Mouse (Mus musculus) adrenal gland, adult 18-20 months (tissue): ENCODE data around the gene Il17rd. TPM values are rescaled to one million over a fixed set of nuclear protein-coding genes. Genes with fewer than 3 reads are reported as not detected.

ENCODE experiments used
- DNase-seq, 2 experiments: peaks; one replicate each; pipeline ENCODE4 v3.0.0; 2021 to 2022; ENCODE audit warnings: low spot score in 2 of 2
- total RNA-seq, 2 experiments: library from RNA; stranded (reverse); gene quantifications; 1 replicate in 1 of 2; 2 replicates in 1 of 2; pipeline ENCODE4 v1.2.3; 2021

The Il17rd gene
- total RNA-seq, 2 experiments from 2014 or later, result 2.9 to 3.7 TPM

DNA sequence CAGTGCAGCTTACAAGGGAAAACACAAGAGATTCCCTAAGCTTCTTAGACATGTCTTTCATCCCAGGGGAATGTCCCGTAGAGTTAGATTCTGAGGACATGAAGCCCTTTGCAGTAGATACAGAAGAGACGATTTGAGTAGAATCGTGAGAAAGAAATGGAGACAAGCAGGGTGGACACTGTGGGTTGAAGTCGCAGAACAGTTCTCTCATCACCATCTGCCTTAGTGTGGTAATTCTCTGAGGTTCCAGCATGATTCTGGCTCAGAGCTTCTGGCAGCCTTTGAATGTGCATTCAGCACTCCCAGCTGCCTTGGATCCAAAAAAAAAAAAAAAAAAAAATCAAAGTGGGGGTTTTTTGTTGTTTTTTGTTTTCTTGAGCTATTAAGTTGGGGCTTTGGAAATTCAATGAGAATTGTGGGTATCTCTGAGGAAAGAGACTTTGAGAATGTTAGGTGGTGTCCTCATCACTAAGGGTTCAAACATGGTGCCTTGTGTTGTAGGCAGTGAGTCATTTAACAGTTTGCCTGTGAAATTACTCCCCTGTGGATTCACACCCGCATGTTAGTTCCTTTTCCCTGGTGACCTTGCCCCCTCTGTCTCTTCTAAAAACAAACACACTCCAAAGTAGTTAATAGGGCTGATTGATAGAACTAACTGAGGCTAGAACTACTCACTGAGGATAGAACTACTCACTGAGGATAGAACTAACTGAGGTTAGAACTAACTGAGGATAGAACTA is 43.0 kb downstream of the Il17rd start:
- no peak for DNase-seq

GRCm38 (mm10) chr14:27085471-27085870 is 46.7 kb downstream of the Il17rd start:
- no peak for DNase-seq

DNA sequence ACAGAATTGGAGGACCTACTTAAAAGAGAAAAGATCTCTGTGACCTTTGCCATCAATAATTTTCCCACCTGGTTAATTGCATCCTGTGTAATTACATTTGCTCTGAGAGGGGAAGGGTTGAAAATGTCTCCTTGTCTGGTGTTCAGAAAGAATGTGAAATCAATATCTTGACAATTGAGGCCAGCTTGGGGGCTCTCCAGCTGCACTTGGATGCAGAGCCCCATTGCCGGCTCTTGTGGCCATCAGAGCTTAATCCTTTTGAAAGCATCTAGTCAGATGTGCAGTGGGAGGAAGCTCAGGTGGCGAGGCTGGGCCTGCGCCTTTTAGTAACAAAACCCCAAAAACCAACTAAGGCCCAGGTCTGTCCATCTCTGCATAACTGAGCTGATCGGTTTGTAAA is 47.3 kb downstream of the Il17rd start:
- no peak for DNase-seq

DNA sequence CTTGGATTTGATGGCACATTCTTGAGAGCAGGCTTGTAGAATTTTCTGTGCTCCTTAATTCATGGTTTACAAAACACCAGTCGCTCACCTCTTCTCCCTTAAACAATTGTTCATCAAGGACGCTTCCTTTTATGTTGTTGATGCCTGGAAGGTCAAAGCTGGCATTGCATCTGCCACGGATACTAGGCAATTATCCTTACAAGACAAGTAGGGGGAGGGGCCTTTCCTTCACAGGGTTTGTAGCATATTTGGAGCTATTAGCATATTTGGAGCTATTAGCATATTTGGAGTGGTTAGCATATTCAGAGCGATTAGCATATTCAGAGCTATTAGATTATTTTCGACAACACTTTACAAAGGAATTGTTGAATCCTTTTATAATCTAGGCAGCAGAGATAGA is 55.5 kb downstream of the Il17rd start:
- DNase-seq, result no peak

DNA sequence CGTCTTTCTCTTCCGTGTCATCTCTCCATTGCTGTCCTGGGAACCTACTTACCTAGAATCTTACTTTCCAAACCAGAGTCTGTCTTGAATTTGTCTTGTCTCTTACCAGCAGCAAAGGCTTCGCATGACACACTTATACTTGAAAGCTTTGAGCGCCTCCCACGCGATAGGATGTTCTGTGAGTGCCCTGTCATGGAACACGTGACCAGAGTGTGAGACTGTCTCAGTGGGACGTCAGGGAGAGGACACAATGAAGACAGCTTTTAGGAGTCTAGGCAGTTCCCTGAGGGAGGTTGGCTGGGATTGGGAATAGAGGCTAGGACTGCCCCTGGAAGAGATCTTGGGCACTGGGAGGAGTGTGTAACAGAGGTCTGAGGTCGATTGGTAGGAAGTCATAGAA is 57.4 kb downstream of the Il17rd start:
- DNase-seq, result no peak

- peak; percentile 45 to 65 for DNase-seq
Measured at GRCm38 (mm10) chr14:27096779-27097178, 58.0 kb downstream of the Il17rd start.

GRCm38 (mm10) chr14:27101735-27102134 is 63.0 kb downstream of the Il17rd start:
- DNase-seq, result no peak

DNA sequence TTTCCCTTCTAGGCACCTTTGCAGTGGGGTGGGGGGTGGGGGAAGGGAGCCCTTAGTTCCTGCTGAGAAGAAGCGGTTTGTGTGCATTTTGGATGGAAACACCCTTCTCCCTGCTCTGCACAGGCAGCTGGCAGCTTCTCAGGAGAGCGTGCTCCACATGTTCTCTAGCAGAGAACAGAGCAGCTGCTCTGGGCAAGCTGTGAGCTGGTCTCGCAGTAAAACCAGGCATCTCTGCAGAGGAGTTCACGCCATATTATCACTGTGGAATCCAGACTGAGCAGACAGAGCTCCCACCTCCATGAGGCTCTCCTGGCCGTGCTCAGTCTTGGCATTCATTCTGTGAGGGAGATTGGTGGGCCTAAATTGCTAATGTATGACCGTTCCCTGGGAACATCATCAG is 64.0 kb downstream of the Il17rd start:
- no peak for DNase-seq

DNA sequence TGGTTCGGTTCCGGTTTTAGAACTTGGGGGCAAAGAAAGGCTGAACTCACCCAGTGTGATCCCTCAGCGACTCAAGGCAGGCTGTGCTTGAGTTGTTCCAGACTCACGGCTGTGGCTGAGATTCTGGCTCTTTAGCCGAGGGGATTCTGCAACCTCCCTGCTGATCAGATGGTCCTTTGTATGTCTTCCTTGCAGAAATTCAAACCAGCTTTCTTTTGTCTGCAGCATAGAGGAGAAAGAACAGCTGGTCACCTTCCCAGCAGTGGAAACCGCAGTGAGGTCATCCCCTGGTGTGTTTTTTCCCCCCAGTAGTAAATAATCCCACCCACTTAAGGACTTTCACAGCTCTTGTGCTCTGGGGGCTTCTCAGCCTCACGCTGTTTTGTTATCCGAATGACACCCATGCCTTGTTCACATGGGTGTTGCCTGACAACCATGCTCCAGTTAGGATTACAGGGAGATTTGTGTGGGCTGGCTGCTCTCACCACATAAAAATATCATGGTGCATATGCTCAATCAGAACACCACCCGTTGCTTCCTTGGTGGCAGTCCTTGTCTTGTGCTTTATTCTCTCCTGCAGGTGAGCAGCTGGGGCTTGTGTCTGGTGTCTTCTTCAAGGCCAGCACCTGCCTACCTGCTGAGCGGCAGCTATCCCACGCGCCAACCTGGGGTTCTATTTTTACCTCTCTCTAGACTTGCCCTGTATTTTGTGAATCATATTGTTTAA is 67.2 kb downstream of the Il17rd start:
- no peak for DNase-seq

DNA sequence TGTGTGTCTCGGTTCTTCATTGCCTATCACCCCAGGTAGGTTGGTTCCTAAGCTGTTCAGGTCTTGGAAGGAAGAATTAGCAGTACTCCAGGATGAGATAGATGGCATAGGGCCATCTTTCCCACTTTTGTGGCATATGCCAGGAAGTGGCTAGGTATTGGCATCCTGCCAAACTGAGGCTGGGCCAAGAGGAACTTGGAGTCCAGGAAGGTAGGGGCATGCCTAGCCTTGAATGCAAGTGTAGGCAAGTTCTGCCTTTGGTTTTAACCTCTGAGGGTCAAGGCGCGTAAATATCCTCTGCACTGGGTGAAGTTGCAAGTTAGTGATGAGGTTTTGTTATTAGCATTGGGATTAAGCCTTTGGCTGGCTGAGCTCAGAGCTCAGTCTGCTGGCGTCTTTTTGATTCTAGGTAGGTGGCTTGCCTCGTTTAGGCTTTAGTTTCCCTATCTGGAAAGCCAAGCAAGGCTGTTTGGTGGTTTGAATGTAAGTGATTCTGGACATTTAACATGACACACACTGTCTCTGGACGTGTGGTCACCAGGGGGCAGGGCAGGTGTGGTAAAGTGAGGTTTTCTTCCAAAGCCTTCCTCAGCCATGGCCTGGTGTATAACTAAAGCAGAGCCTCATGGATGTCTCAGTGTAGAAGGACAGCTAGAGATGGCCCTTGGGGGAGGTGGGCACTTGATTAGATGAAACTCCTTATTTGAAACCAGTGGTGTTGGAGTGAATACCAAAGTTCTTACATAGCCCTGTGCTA is 70.2 kb downstream of the Il17rd start:
- DNase-seq, result no peak

GRCm38 (mm10) chr14:27114362-27115274 is 75.9 kb downstream of the Il17rd start, which contains the start of gene Arhgef3:
TSS of gene Arhgef3 (plus strand) at chr14:27114899.
- peak; percentile 76 to 80 for DNase-seq

DNA sequence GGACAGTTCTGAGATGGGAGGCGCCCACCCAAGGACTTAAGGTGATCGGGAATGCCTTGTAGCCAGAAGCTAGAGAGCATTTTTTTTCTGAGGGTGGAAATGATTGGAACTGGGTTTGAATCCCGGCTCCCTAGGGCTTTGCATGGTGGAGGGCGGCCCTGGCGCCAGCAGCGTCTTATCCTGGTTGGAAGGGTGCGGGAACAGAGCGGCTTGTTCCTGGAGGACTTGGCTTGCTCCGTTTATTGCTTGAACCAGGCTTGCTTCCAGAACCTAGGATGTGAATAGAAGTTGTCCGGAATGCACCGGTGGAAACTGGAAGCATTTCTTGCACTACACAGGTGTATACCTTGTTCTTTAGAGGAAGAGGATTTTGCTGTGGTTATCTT is 76.5 kb downstream of the Il17rd start:
- DNase-seq, result peak in 1 of 2 experiments; percentile 27

DNA sequence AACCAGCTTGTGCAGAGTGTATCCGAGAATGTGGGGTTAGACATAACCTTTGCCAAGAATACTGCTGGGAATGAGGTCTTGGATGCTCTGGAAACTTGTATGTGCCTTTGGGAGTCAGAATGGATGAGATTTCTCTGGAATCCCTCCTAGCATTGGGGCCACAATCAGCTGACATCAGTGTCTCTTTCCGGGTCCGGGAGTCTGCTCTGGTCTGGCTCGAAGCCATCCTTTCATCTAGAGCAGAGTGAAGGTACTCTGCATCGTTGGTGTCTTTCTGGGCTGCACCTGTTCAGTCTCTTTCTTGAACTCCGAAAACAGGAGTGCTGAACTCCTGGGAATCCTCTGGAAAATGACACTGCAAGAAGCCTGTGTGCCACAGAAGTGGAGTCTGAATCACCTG is 77.2 kb downstream of the Il17rd start:
- DNase-seq, result no peak

DNA sequence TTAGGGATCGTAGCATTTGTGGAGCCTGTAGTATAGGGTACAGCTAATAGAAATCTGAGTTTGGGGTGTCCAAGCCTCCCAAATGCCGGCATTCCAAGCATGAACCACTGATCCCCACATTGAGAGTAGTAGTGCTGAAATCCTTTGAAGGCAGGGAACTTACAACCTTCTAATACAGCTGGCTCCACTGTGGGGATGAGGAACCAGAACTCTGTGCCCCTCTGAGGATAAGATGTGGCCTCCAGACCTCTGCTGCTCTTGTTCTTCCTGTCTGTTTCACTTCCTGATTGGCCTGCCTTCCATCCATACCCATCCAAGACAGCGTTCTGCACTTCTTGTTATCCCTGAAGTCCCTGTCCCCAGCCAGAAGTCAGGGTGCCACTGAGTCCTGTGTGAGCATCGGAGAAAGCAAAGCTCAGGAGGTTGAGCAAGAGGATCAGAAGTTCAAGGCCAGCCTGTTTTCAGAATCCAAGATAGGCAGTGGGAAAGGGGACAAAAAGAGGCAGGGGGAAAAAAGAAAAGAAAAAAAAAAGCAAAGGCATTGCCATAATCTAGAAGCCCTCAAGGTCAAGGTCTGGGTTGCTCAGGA is 77.9 kb downstream of the Il17rd start:
- no peak for DNase-seq

DNA sequence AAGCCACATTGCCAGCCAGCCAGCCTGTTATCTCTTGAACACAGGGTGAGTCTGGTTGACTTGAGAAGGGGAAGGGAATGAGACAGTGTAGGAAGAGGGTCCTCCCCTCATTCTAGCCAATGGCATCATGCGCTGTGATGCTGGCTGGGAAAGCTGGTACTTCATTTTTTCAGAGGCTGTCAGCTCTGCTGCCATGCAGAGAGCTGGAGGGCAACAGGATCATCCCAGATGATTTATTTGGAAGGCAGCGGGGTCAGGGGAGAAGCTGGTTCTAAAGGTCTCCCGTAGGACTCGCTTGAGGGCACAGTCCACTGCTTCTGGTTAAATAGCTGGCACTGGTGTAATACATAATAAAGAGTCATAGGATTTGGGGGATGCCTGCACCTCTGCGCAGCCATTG is 79.8 kb downstream of the Il17rd start:
- no peak for DNase-seq

GRCm38 (mm10) chr14:27122646-27123045 is 83.9 kb downstream of the Il17rd start:
- no peak for DNase-seq

DNA sequence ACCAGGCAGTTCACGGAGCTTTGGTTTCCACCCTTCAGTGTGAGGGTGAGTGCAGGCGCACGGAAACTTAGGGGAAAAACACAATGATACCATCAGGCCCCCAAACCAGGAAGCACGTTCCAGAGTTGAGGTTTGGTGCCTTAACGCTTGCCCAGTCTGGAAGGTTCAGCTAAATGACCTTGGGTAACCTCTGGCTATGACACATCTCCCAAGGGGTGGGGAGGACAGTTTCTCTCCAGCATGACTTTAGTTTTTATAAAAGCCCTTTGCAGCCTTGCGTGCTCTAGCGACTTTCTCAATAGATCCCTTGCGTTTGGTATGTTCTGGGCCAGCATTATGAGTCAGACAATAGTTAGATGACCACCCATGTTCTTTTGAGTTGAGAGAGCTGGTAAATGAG is 84.8 kb downstream of the Il17rd start:
- peak in 1 of 2 experiments; percentile 21 for DNase-seq

DNA sequence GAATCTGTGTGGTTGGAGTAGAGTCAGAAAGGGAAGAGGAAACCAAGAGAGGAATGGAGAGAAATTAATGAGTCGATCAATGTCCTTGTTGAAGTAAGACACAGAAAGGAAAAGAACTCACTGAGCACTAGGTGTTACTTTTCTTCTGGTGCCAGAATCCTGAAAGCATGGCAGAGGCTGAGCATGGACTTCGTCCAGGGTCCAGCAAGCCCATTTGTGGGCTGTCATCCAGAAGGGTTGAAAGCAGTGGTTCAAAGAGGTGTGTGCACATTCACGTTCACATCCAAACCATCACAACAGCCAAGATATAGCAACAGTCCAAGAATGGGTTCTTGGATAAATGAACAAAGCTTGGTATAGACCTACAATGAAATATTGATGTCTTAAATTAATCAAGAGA is 91.3 kb downstream of the Il17rd start:
- DNase-seq, result no peak

DNA sequence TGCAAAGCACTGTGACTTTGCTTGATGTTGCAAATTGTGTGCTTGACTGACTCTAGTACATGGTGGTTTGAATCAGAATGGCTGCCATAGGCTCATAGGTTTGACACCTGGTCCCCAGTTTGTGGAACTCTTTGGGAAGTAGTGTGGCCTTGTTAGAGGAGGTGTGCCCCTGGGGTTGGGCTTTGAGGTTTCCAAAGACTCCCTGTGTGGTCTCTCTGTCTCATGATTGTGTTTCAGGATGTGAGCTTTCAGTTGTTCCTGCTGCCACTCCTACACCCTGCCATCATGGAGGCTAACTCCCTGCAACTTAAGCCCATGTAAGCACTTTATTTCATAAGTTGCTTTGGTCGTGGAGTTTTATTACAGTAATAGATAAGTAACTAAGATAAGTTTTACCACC is 91.9 kb downstream of the Il17rd start:
- DNase-seq, result no peak

- DNase-seq, result no peak
Measured at GRCm38 (mm10) chr14:27131521-27131920, 92.8 kb downstream of the Il17rd start.
